Mouse (Mus musculus) left cerebral cortex, postnatal 10 days (tissue): Measurements from ENCODE around the gene Ednra. TPM values are rescaled to one million over a fixed set of nuclear protein-coding genes. Genes with fewer than 3 reads are reported as not detected.

ENCODE experiments used
- DNase-seq, 2 experiments: peaks; one replicate each; pipeline ENCODE4 v3.0.0; 2021 to 2022; ENCODE audit warnings: low spot score in 2 of 2, mixed read lengths in 1 of 2; ENCODE audit errors: extremely low spot score in 1 of 2
- intact Hi-C: fragments of 180-260 bp; cut with DNase I; formaldehyde crosslinking; loops from one replicate; pipeline ENCODE4 v1.15.1; 2025
- total RNA-seq, 2 experiments: library from RNA; stranded (reverse); gene quantifications; 2 replicates each; pipeline ENCODE4 v1.2.3; 2021

Gene Ednra
- 1 to 10 TPM; 5.3 TPM for total RNA-seq

GRCm38 (mm10) chr8:77724046-77724930, at the start of gene Ednra:
Ednra (minus strand) TSS chr8:77724464.
- peak; percentile 12 to 75 for DNase-seq
- intact Hi-C loops: no loop called here

- DNase-seq: no peak
Observed at GRCm38 (mm10) chr8:77773831-77774230, 49.6 kb upstream of the Ednra start.

GRCm38 (mm10) chr8:77773256-77773655, 49.0 kb upstream of the Ednra start:
- intact Hi-C loops: no loop called here
- DNase-seq: no peak

More at GRCm38 (mm10) chr8:77773831-77774230, 49.6 kb upstream of the Ednra start:
- intact Hi-C loops: no loop called here

- peak in 1 of 2 experiments; percentile 47 for DNase-seq
- intact Hi-C loops: no loop called here
Observed at GRCm38 (mm10) chr8:77772210-77772886, 48.1 kb upstream of the Ednra start.

- no peak for DNase-seq
- intact Hi-C loops: no loop called here
Observed at GRCm38 (mm10) chr8:77770966-77771365, 46.7 kb upstream of the Ednra start.

- DNase-seq: no peak
- intact Hi-C loops: no loop called here
Observed at GRCm38 (mm10) chr8:77768916-77769315, 44.7 kb upstream of the Ednra start.

GRCm38 (mm10) chr8:77764253-77764652, 40.0 kb upstream of the Ednra start:
- intact Hi-C loops: no loop called here
- DNase-seq: no peak

GRCm38 (mm10) chr8:77762967-77763366, 38.7 kb upstream of the Ednra start:
- no peak for DNase-seq
- intact Hi-C loops: no loop called here

GRCm38 (mm10) chr8:77755441-77755840, 31.2 kb upstream of the Ednra start:
- intact Hi-C loops: no loop called here

GRCm38 (mm10) chr8:77753796-77754195, 29.5 kb upstream of the Ednra start:
- no peak for DNase-seq
- intact Hi-C loops: no loop called here

More at GRCm38 (mm10) chr8:77755441-77755840, 31.2 kb upstream of the Ednra start:
- no peak for DNase-seq

GRCm38 (mm10) chr8:77752041-77752440, 27.8 kb upstream of the Ednra start:
- intact Hi-C loops: no loop called here
- no peak for DNase-seq

GRCm38 (mm10) chr8:77750407-77750806, 26.1 kb upstream of the Ednra start:
- no peak for DNase-seq
- intact Hi-C loops: no loop called here

- no peak for DNase-seq
- intact Hi-C loops: no loop called here
Observed at GRCm38 (mm10) chr8:77744476-77744875, 20.2 kb upstream of the Ednra start.

GRCm38 (mm10) chr8:77742395-77742794, 18.1 kb upstream of the Ednra start:
- intact Hi-C loops: no loop called here
- no peak for DNase-seq

GRCm38 (mm10) chr8:77741050-77741777, 16.9 kb upstream of the Ednra start:
- no peak for DNase-seq
- intact Hi-C loops: no loop called here

- intact Hi-C loops: no loop called here
- no peak for DNase-seq
Observed at GRCm38 (mm10) chr8:77738419-77738818, 14.2 kb upstream of the Ednra start.

- DNase-seq: no peak
- intact Hi-C loops: no loop called here
Observed at GRCm38 (mm10) chr8:77737327-77737726, 13.1 kb upstream of the Ednra start.

- no peak for DNase-seq
Observed at GRCm38 (mm10) chr8:77733792-77734191, 9.5 kb upstream of the Ednra start.

GRCm38 (mm10) chr8:77732964-77733363, 8.7 kb upstream of the Ednra start:
- DNase-seq: no peak
- intact Hi-C loops: no loop called here

More at GRCm38 (mm10) chr8:77733792-77734191, 9.5 kb upstream of the Ednra start:
- intact Hi-C loops: no loop called here
